Mouse (Mus musculus): ENCODE measurements around the gene Nrgn.
A peak's percentile ranks its signal among the peaks of the same experiment; 100 is the strongest.

Nrgn gene

GRCm38 (mm10) chr9:37552536-37553293, at the start of gene Nrgn:
Gene Nrgn, minus strand, starts transcription at chr9:37552904.
- DNase-seq, result peak; percentile 67 to 73

DNA sequence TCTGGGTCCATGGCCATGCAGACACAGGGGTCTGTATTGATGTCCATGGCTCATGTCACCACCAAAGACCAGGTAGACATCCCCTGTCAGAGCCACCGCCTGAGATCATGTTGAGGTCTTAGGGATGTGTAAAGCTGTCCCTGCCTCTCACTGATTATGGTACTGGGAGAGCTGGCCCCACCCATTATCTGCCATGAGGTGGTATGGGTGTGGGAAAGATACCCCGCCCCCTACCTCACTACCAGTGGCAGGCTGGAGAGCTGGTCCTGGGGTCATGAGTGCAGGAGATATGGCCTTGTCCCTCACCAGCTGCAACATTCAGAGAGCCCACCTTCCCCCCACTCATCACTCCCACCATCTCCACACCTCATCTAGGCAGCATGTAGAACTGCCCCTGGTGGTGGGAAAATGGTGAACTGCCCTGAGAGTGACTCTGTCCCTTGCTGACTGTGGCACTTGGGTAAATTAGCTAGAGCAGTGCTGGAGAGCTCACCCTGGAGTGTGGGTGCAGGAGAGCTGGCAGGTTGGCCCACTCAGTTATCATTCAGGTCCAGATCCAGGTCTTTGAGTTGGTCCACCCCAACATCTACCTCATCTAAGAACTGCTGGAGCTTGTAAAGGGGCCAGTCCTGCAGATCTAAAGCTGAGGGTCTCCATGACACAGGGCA, 48.0 kb upstream of the Nrgn start:
- DNase-seq, result no peak

DNA sequence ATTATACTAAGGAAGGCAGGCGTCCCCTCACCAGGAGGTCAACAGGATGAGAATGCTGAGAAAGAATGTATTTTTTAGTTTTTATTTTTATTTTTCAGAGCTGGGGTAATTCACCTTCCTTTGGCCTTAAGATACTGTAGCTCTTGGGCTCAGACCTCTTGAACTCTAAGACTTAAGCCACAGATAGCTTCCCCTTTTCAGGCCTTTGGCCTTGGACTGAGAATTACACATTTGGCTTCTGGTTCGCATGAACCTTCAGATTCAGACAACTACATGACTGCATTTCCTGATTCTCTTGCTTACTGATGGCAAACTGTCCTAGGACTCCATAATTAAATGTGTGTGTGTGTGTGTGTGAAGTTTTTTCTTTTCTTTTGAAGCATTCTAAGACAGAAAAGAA, 45.9 kb upstream of the Nrgn start:
- DNase-seq, result no peak

GRCm38 (mm10) chr9:37595570-37595969, 42.9 kb upstream of the Nrgn start:
- no peak for DNase-seq

GRCm38 (mm10) chr9:37593690-37594089, 41.0 kb upstream of the Nrgn start:
- no peak for DNase-seq

- no peak for DNase-seq
These were observed 39.9 kb upstream of the Nrgn start for GRCm38 (mm10) chr9:37592633-37593032.

DNA sequence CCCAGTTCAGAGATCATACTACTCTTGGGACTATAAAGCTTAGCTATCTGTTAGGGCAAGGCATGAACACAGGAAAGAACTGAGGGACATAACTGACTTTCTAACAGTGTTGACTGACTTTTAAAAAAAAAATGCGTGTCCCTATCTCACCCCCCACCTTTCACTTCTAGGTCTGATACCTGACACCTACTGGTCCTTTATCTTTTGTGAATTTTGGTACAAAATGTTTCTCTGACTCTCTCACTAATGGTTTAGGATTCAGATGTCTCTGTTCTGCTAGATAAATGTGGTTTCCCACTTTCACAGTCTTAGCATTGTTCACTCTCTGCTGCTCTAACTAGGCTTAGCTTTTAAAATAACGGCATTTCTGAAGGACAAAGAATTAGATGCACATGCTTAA, 39.3 kb upstream of the Nrgn start:
- no peak for DNase-seq

- DNase-seq, result no peak
These were observed 37.7 kb upstream of the Nrgn start for GRCm38 (mm10) chr9:37590381-37590780.

GRCm38 (mm10) chr9:37586718-37587117, 34.0 kb upstream of the Nrgn start:
- no peak for DNase-seq

- DNase-seq, result no peak
These were observed 30.9 kb upstream of the Nrgn start for GRCm38 (mm10) chr9:37583594-37583993.

GRCm38 (mm10) chr9:37576436-37576930, 23.8 kb upstream of the Nrgn start:
- DNase-seq, result peak; percentile 10 to 19

DNA sequence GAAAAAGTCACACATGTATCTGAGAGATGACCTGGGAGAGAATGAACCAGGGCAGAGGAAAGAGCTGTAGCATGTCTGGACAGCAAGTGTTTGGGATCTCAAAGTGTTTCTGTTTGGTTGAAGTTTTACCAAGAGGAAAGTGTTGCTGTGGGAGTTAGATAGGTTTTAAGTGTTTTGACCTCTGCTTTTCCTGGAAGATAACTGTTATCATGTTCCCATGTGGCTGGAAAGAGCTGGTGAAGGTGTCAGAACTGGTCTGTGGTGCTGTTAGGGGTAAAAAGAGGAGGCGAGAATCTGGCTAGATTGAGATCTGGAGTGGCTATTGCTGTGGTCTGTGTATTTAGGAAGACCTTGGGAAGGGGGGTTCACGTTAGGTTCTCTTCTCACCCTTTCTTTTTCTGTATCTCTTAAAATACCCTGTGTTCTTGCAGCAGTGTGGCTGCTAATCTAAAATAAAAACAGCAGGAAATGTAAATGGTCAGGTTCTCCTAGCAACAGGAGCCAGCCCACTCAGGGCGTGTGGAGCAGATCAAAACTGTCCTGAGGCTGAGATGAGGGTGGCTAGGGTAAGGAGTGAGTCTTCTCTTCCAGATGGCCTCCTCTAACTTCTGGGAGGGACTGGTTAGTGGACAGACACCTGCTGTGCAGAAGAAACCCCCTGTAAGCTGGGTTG, 19.6 kb upstream of the Nrgn start:
- DNase-seq, result no peak

GRCm38 (mm10) chr9:37569231-37569835, 16.6 kb upstream of the Nrgn start:
- no peak for DNase-seq

GRCm38 (mm10) chr9:37568605-37569214, 16.0 kb upstream of the Nrgn start:
- DNase-seq, result no peak

DNA sequence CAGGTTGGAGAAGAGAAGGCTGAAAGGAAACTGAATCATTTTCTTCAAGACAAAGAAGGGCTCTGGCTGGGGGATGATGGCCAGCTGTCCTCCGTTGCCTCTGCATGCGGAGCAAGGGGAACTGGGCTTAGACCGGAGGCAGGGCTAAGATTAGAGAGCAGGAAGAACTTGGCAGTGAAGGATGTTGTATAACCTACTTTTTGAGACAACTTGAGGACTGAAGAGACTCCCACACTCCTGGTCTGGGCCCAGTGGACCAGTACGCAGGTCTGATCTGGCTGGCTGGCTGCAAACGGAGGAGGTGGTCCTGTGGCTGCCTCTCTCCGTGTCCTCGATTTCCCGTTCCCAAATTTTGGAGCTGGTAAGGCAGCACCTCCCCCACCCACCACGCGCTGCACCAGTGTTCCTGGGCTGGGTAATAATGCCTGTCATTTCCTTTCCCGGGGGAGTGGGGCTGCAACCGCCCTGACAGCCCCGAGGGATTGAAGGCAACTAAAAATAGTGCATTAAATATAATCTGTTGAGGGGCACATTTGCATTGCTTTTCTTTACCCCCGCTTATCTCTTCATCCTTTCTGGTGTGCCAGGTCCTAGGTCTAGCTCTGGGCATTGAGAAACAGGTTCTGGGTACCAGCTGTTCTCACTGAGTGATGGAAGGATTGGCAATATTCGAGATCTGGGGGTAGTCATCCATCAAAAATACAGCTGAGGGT, 15.3 kb upstream of the Nrgn start:
- DNase-seq, result no peak

DNA sequence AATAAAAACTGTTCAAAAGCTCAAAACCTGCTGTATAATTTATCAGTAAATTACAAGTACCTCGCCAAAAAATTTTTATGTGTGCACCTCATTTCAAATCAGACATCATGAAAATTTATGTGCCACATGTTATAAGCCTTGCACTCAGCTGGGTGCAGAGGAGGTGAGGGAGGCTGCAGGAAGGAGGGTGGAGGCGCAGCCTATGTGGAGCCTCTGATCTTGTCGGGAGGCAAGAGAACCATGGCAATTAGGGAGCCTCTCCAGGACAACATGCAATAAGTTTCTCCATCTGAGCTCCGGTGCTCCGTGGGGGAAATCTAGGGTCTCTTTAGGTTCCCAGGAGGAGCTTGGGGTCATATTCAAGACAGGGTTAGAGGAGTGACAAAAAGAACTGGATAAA, 14.8 kb upstream of the Nrgn start:
- DNase-seq, result no peak

GRCm38 (mm10) chr9:37567019-37567418, 14.3 kb upstream of the Nrgn start:
- DNase-seq, result no peak

DNA sequence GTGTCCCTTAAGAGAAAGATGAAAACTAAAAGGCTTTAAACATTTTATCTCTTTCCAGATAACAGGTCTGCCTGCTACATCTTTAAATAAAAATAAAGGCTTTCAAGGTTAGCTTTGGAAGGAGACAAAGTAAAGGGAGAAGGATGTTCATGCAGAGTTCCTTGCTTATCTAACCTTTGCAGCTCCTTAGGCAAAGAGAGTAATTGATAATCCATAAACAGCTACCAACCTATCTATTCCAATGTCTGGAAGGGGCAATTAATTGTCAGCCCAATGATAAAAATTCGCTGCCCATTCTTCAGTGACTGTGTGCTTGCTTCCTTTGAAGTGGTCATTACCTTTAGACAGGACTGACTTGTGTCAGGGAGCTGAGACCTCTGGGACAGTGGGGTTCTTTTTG, 11.1 kb upstream of the Nrgn start:
- DNase-seq, result no peak

DNA sequence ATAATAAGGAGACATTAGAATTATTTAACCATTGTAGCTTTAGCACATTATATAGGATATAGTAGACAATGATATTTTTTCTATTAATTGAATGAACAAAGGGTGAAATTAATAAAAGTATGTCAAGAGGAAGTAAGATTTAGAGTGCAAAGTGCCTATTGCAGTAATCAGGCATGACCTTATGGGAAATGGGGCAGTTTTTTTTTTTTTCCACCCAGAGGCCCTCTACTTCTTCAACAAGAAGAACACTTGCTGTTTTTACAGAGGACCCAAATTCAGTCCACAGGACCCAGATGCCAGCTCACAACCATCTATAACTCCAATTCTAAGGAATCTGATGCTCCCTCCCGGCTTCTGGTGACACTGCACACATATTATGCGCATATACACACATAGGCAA, 7.9 kb upstream of the Nrgn start:
- no peak for DNase-seq

GRCm38 (mm10) chr9:37556366-37556765, 3.7 kb upstream of the Nrgn start:
- no peak for DNase-seq

DNA sequence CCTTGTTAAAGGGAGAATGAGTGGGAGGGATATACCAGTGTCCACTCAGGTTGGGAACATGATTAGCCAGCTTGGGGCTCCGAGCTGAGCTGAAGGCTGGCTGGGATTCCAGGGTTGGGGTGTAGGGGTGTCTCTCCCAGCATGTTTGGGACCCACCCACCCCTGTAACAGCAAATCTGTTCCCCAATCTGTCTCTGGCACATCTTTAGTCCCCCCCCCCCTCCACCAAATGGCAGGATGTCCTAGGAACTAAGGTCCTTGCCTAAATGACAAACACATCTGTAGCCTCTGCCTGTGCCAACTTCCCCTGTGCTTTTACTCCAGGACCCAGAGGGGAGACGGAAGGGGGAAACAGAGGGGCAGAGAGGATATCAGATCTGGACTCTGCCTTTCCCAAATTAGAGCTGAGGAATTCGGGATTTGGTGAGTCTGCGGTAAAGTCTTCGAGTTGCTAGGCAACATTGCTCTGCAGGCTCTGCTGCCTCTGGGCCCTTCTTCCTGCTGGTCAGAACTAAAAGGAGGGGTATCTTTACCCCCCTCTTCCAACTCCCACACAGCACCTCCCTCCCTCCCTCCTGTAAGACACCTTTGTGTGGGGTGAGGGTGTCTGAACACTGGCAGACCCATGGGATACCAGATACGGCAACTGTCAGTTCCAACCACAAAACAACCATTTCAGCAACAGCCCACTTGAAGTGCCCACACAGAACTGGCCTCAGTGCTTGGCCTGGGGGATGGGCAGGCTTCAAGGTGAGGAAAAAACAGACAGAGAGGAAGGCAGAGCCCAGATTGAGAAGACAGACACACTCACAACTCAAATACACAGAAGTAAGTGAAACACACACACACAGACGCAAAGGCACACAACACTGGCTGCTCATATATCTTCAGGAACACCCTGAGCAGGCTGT, 2.4 kb upstream of the Nrgn start, which contains the start of gene Siae:
Gene Siae (plus strand): TSS at position 861 of the 911 bp plus-strand sequence.
- no peak for DNase-seq
